In genomic region chr5:119005825-119006471, GRCm38 (mm10) we compare ENCODE assay signal across 7 mouse cellular contexts.
DNase-seq lines count a peak whose midpoint lies in the region; ATAC-seq and TF ChIP-seq lines count a peak whose summit lies in the region.

No protein-coding gene starts in this region.

- no peak overlapping the region for H3K27ac ChIP-seq in layer of hippocampus, adult 2 months
- peak overlapping the region; percentile 42 for H3K27ac ChIP-seq in embryonic facial prominence, embryonic 12.5 days
- H3K27ac ChIP-seq in hindbrain, embryonic 16.5 days (ENCODE audit: low read depth, low read length) = no peak overlapping the region
- no peak overlapping the region for H3K27ac ChIP-seq in neural tube, embryonic 12.5 days
- no peak overlapping the region for H3K27ac ChIP-seq in cerebellum, adult 2 months (ENCODE audit: insufficient read depth, low read length)

- 0 out of 2 replicates have a peak, but pooled peaks cover 7% of the 10 kb centered on the region for H3K27me3 ChIP-seq in embryonic facial prominence, embryonic 12.5 days
- H3K27me3 ChIP-seq in hindbrain, embryonic 16.5 days (replicated peaks; ENCODE audit: control insufficient read depth, insufficient read depth, low read length) = peaks cover 2% of the 10 kb centered on the region; the same call in 1 of the 2 replicates
- peaks cover 20% of the 10 kb centered on the region; the same call in 1 of the 2 replicates for H3K27me3 ChIP-seq in neural tube, embryonic 12.5 days (replicated peaks)
- peaks cover 2% of the 10 kb centered on the region; the same call in 1 of the 2 replicates for H3K27me3 ChIP-seq in cerebellum, adult 2 months (ENCODE audit: control insufficient read depth, insufficient read depth, low read length)

- TF ChIP-seq CTCF in layer of hippocampus, adult 2 months (conservative IDR thresholded peaks at IDR 0.05) = no peak
- no peak for TF ChIP-seq CTCF in cerebellum, adult 2 months (IDR thresholded peaks at IDR 0.05; ENCODE audit: borderline replicate concordance, insufficient read depth, low read depth, low read length)

- peak; percentile 76 for ATAC-seq in embryonic facial prominence, embryonic 12.5 days (ENCODE audit: insufficient number of reproducible peaks, insufficient read depth, low FRiP score, low TSS enrichment)
- ATAC-seq in hindbrain, embryonic 16.5 days = peak; percentile 45; the same call in 1 of the 2 replicates
- peak; percentile 29; the same call in 1 of the 2 replicates for ATAC-seq in neural tube, embryonic 12.5 days (ENCODE audit: low FRiP score, low read depth)

- peaks cover 16% of the 10 kb centered on the region for H3K4me1 ChIP-seq in embryonic facial prominence, embryonic 12.5 days
- peaks cover 8% of the 10 kb centered on the region for H3K4me1 ChIP-seq in hindbrain, embryonic 16.5 days (ENCODE audit: control insufficient read depth, insufficient read depth, low read depth, low read length)
- peaks cover 9% of the 10 kb centered on the region for H3K4me1 ChIP-seq in neural tube, embryonic 12.5 days
- H3K4me1 ChIP-seq in cerebellum, adult 2 months (ENCODE audit: control insufficient read depth, insufficient read depth, low read length) = no peaks in the 10 kb centered on the region

- DNase-seq in layer of hippocampus, adult 2 months (ENCODE audit: low spot score in 2 of 2) = no peak
- no peak for DNase-seq in layer of hippocampus, adult 8-10 months (ENCODE audit: low spot score in 2 of 2)
- no peak for DNase-seq in cerebellum, adult 2 months
- DNase-seq in cerebellum, adult 9-10 months = no peak

- H3K36me3 ChIP-seq in embryonic facial prominence, embryonic 12.5 days = no peaks in the 10 kb centered on the region
- H3K36me3 ChIP-seq in hindbrain, embryonic 16.5 days (ENCODE audit: control insufficient read depth, insufficient read depth, low read length) = no peaks in the 10 kb centered on the region
- H3K36me3 ChIP-seq in neural tube, embryonic 12.5 days = no peaks in the 10 kb centered on the region

- H3K4me2 ChIP-seq in embryonic facial prominence, embryonic 12.5 days (replicated peaks) = peak overlapping the region; percentile 80
- peak overlapping the region; percentile 91 for H3K4me2 ChIP-seq in hindbrain, embryonic 16.5 days (ENCODE audit: low read length)
- H3K4me2 ChIP-seq in neural tube, embryonic 12.5 days (replicated peaks) = peak overlapping the region; percentile 90

- H3K9me3 ChIP-seq in embryonic facial prominence, embryonic 12.5 days = no peaks in the 10 kb centered on the region
- no peaks in the 10 kb centered on the region for H3K9me3 ChIP-seq in hindbrain, embryonic 16.5 days (ENCODE audit: control insufficient read depth, low read length)
- no peaks in the 10 kb centered on the region for H3K9me3 ChIP-seq in neural tube, embryonic 12.5 days

- peak overlapping the region; percentile 34; the same call in 1 of the 2 replicates for H3K4me3 ChIP-seq in layer of hippocampus, adult 2 months
- peak overlapping the region; percentile 31 for H3K4me3 ChIP-seq in embryonic facial prominence, embryonic 12.5 days
- peak overlapping the region; percentile 39 for H3K4me3 ChIP-seq in hindbrain, embryonic 16.5 days (ENCODE audit: low read length)
- peak overlapping the region; percentile 36 for H3K4me3 ChIP-seq in neural tube, embryonic 12.5 days
- no peak overlapping the region for H3K4me3 ChIP-seq in cerebellum, adult 2 months (replicated peaks; ENCODE audit: insufficient read depth, low read depth, low read length)

- no peak for TF ChIP-seq POLR2A in cerebellum, adult 2 months (IDR thresholded peaks at IDR 0.05; ENCODE audit: borderline replicate concordance, insufficient read depth, low read length)

- H3K9ac ChIP-seq in embryonic facial prominence, embryonic 12.5 days = peak overlapping the region; percentile 56
- H3K9ac ChIP-seq in hindbrain, embryonic 16.5 days (ENCODE audit: low read depth, low read length) = peak overlapping the region; percentile 69
- H3K9ac ChIP-seq in neural tube, embryonic 12.5 days = peak overlapping the region; percentile 58

- WGBS in embryonic facial prominence, embryonic 12.5 days = 1% methylated on average over 30 of the region's 34 CpGs
- under 1% methylated on average over 34 of the region's 34 CpGs for WGBS in hindbrain, embryonic 16.5 days
- 2% methylated on average over 34 of the region's 34 CpGs for WGBS in neural tube, embryonic 12.5 days
- 2% methylated on average over 34 of the region's 34 CpGs for WGBS in cerebellum, adult 2 months
